Mouse (Mus musculus): ENCODE measurements around the gene Nrl.

DNA sequence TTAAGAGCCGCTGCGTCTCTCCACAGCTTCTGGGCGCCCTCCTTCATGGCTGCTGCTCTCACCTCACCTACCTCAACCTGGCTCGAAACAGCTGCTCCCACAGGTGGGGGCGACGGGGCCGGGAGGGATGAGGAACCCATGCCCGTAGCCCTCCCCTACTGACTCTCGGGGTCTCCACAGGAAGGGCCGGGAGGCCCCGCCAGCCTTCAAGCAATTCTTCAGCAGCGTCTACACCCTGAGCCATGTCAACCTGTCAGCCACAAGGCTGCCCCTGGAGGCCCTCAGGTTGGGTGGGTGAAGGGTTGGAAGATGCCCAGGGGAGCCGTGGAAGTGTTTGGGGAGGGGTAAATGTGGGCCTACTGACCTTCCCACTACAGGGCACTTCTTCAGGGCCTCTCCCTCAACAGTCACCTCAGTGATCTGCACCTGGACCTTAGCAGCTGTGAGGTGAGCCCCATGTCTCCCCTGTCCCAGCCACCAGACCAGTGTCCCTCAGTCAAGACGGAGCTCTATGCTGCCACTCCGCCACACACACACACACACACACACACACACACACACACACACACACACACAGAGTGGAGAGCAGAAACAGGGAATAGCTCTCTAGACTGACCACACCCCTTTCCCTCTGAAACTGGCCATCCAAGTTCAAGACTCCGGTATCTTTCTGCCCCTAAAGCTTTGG is 27.9 kb downstream of the Nrl start:
- TF ChIP-seq CTCF (IDR thresholded peaks at IDR 0.05; ENCODE audit: borderline replicate concordance, extremely low read depth, insufficient read depth, insufficient read length) (no peak), POLR2A (IDR thresholded peaks at IDR 0.05; ENCODE audit: borderline replicate concordance, extremely low read depth, insufficient read depth, insufficient read length, poor library complexity, severe bottlenecking) (no peak)

Data from brain, embryonic 14.5 days (tissue).